Mouse (Mus musculus) lung, embryonic 16.5 days (tissue): ENCODE results near the gene Folr1. TPM values are rescaled to one million over a fixed set of nuclear protein-coding genes. Genes with fewer than 3 reads are reported as not detected.

ENCODE experiments used
- ATAC-seq: fragments of 200-750 bp; cut with Nextera tagmentation; 2 replicates; pipeline ENCODE4 v1.8.0; 2017; ENCODE audit warnings: low read depth, mild to moderate bottlenecking, moderate library complexity
- H3K27ac ChIP-seq: fragments of 300-500 bp; sonication (generic); 2 replicates; pipeline ENCODE4 v1.5.1; 2014; ENCODE audit warnings: mild to moderate bottlenecking, control low read depth, low read length
- H3K27me3 ChIP-seq: fragments of 300-500 bp; sonication (generic); 2 replicates; pipeline ENCODE4 v1.6.1; 2014; ENCODE audit warnings: low read depth, low read length, mixed read lengths; ENCODE audit not compliant: control insufficient read depth, insufficient read depth
- H3K36me3 ChIP-seq: fragments of 300-500 bp; sonication (generic); 2 replicates; pipeline ENCODE4 v1.6.1; 2014; ENCODE audit warnings: low read length; ENCODE audit not compliant: control insufficient read depth, insufficient read depth
- H3K4me1 ChIP-seq: fragments of 300-500 bp; sonication (generic); replicated peaks from 2 replicates; pipeline ENCODE4 v1.6.1; 2014; ENCODE audit warnings: low read length, mixed read lengths; ENCODE audit not compliant: control insufficient read depth, insufficient read depth
- H3K4me2 ChIP-seq: fragments of 300-500 bp; sonication (generic); 2 replicates; pipeline ENCODE4 v1.6.1; 2014; ENCODE audit warnings: low read depth, low read length, control low read depth
- H3K4me3 ChIP-seq: fragments of 300-500 bp; sonication (generic); 2 replicates; pipeline ENCODE4 v1.5.1; 2014; ENCODE audit warnings: mild to moderate bottlenecking, low read length, control low read depth
- H3K9ac ChIP-seq: fragments of 300-500 bp; sonication (generic); 2 replicates; pipeline ENCODE4 v1.6.1; 2014; ENCODE audit warnings: low read length, control low read depth
- H3K9me3 ChIP-seq: fragments of 300-500 bp; sonication (generic); 2 replicates; pipeline ENCODE4 v1.6.1; 2016; ENCODE audit warnings: low read length; ENCODE audit not compliant: control insufficient read depth
- WGBS: fragments of 180-500 bp; shearing (Covaris S2); extraction: QIAGEN DNeasy Blood & Tissue Kit; methylation state at CpG from one replicate; pipeline ENCODE4 v1.1.7; 2014; 5-methylcytosine and 5-hydroxymethylcytosine counted together
- polyA plus RNA-seq: library from polyadenylated mRNA; unstranded; fragments of >200 nt; fragmentation: Nextera tagmentation; extraction: Ambion mirVana; gene quantifications from 2 replicates; pipeline ENCODE4 v1.2.1, GENCODE M21; 2015

Folr1 gene
- polyA plus RNA-seq, 1 experiment from 2014 or later: 1.5 TPM

- Histone ChIP-seq H3K4me2 (no peak overlapping the region), H3K9ac (no peak overlapping the region), H3K9me3 (0 out of 2 replicates have a peak, but pooled peaks cover 3% of the 10 kb centered on the region), H3K4me1 (peaks cover 9% of the 10 kb centered on the region), H3K4me3 (no peak overlapping the region), H3K27ac (no peak overlapping the region), H3K27me3 (no peaks in the 10 kb centered on the region), H3K36me3 (no peaks in the 10 kb centered on the region)
- WGBS: 87% methylated on average over 10 of the region's 10 CpGs
- ATAC-seq: no peak
Measured at GRCm38 (mm10) chr7:101901969-101902368, 31.4 kb upstream of the Folr1 start.

GRCm38 (mm10) chr7:101900331-101901097 lies 29.9 kb upstream of the Folr1 start:
- Histone ChIP-seq H3K4me2 (no peak overlapping the region), H3K27me3 (no peaks in the 10 kb centered on the region), H3K9me3 (0 out of 2 replicates have a peak, but pooled peaks cover 3% of the 10 kb centered on the region), H3K27ac (no peak overlapping the region), H3K4me1 (peaks cover 3% of the 10 kb centered on the region; the same call in 1 of the 2 replicates), H3K4me3 (no peak overlapping the region), H3K9ac (no peak overlapping the region), H3K36me3 (no peaks in the 10 kb centered on the region)
- no peak for ATAC-seq
- WGBS: 84% methylated on average over 16 of the region's 16 CpGs

GRCm38 (mm10) chr7:101896104-101897066 lies 25.8 kb upstream of the Folr1 start:
- Histone ChIP-seq H3K27ac (peak overlapping the region; percentile 89), H3K9ac (peak overlapping the region; percentile 66), H3K4me2 (peak overlapping the region; percentile 54), H3K4me3 (peak overlapping the region; percentile 49), H3K4me1 (peaks cover 2% of the 10 kb centered on the region; the same call in 1 of the 2 replicates), H3K36me3 (no peaks in the 10 kb centered on the region), H3K9me3 (no peaks in the 10 kb centered on the region), H3K27me3 (no peaks in the 10 kb centered on the region)
- ATAC-seq: peak; percentile 98
- WGBS: under 1% methylated on average over 57 of the region's 57 CpGs

DNA sequence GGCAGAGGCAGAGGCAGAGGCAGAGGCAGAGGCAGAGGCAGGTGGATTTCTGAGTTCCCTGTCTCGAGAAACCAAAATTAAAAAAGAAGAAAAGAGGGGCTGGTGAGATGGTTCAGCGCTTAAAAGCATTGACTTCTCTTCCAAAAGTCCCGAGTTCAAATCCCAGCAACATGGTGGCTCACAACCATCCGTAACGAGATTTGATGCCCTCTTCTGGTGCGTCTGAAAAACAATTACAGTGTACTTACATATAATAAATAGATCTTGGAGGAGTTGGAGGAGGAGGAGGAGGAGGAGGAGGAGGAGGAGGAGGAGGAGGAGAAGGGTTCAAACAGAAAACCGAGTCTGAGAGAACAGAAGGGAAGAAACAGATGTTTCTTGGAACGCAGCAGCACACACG lies 25.1 kb upstream of the Folr1 start:
- Histone ChIP-seq H3K36me3 (no peaks in the 10 kb centered on the region), H3K27ac (no peak overlapping the region), H3K27me3 (no peaks in the 10 kb centered on the region), H3K9ac (peak overlapping the region; percentile 42), H3K9me3 (no peaks in the 10 kb centered on the region), H3K4me2 (peak overlapping the region; percentile 40), H3K4me1 (peaks cover 2% of the 10 kb centered on the region; the same call in 1 of the 2 replicates), H3K4me3 (peak overlapping the region; percentile 49)
- 41% methylated on average over 9 of the region's 9 CpGs for WGBS
- no peak for ATAC-seq

DNA sequence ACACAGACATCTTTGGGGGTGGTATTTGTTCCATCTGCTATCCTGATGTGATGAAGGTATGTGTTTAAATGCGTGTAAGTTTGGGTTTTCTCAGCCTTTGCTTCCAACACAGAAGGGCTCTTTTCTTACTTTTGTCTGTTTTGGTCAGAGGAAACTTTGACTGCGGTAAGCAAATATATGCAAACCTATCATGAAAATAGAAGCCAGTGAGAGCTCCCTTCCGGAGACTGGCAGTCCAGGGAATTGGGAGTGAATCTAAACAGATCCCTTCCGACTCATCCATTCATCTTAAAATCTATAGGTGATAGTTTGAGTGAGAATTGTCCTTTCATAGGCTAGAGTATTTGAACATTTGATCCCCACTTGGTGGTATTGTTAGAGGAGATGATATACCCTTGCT lies 17.9 kb upstream of the Folr1 start:
- 77% methylated on average over 4 of the region's 4 CpGs for WGBS
- Histone ChIP-seq H3K27me3 (no peaks in the 10 kb centered on the region), H3K4me3 (no peak overlapping the region), H3K4me1 (no peaks in the 10 kb centered on the region), H3K27ac (no peak overlapping the region), H3K36me3 (no peaks in the 10 kb centered on the region), H3K4me2 (no peak overlapping the region), H3K9me3 (no peaks in the 10 kb centered on the region), H3K9ac (no peak overlapping the region)
- no peak for ATAC-seq

GRCm38 (mm10) chr7:101886274-101886673 lies 15.7 kb upstream of the Folr1 start:
- no peaks in the 10 kb centered on the region for H3K4me1 ChIP-seq
- no peak overlapping the region for H3K27ac ChIP-seq
- H3K27me3 ChIP-seq: no peaks in the 10 kb centered on the region
- WGBS: 79% methylated on average over 6 of the region's 6 CpGs
- H3K4me3 ChIP-seq: no peak overlapping the region
- no peaks in the 10 kb centered on the region for H3K36me3 ChIP-seq
- H3K4me2 ChIP-seq: no peak overlapping the region
- ATAC-seq: no peak
- H3K9ac ChIP-seq: no peak overlapping the region
- H3K9me3 ChIP-seq: no peaks in the 10 kb centered on the region

DNA sequence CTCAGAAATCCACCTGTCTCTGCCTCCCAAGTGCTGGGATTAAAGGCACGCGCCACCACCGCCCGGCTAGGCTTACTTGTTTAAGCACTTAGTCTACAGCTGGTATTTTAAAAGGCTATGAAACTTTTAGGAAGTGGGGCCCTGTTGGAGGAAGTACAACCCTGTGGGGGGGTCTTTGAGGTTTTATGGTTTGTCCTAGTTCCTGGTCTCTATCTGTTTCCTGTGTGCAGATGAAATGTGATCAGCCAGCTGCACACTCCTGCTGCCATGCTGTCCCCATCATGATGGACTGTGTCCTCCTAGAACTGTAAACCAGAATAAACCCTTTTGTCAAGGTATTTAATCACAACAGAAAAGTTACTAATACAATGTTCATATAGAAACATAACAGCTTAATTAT lies 13.6 kb upstream of the Folr1 start:
- Histone ChIP-seq H3K27me3 (no peaks in the 10 kb centered on the region), H3K4me3 (no peak overlapping the region), H3K9ac (no peak overlapping the region), H3K36me3 (no peaks in the 10 kb centered on the region), H3K9me3 (no peaks in the 10 kb centered on the region), H3K27ac (no peak overlapping the region), H3K4me1 (no peaks in the 10 kb centered on the region), H3K4me2 (no peak overlapping the region)
- 97% methylated on average over 4 of the region's 4 CpGs for WGBS
- no peak for ATAC-seq

GRCm38 (mm10) chr7:101882413-101883154 lies 12.0 kb upstream of the Folr1 start:
- 61% methylated on average over 9 of the region's 9 CpGs for WGBS
- Histone ChIP-seq H3K36me3 (no peaks in the 10 kb centered on the region), H3K9me3 (no peaks in the 10 kb centered on the region), H3K4me2 (no peak overlapping the region), H3K4me3 (no peak overlapping the region), H3K27me3 (no peaks in the 10 kb centered on the region), H3K9ac (no peak overlapping the region), H3K4me1 (no peaks in the 10 kb centered on the region), H3K27ac (no peak overlapping the region)
- no peak for ATAC-seq
